Mouse (Mus musculus) ES-E14 (cell line): Measurements from ENCODE around the gene Csf3.

Source experiments
- HCFC1 ChIP-seq: IDR thresholded peaks from 2 replicates; pipeline ENCODE4 v1.6.1; 2012; ENCODE audit warnings: low read length, inconsistent platforms, borderline replicate concordance; ENCODE audit not compliant: insufficient read depth
- MAFK ChIP-seq: IDR thresholded peaks from 2 replicates; pipeline ENCODE4 v1.6.1; 2014; ENCODE audit warnings: mild to moderate bottlenecking, low read depth, low read length, inconsistent platforms; ENCODE audit not compliant: insufficient read depth
- ZC3H11A ChIP-seq: IDR thresholded peaks from 2 replicates; pipeline ENCODE4 v1.6.1; 2012; ENCODE audit warnings: low read depth, mild to moderate bottlenecking, inconsistent platforms, low read length, borderline replicate concordance
- ZNF384 ChIP-seq: IDR thresholded peaks from 2 replicates; pipeline ENCODE4 v1.6.1; 2012; ENCODE audit warnings: low read depth, low read length, inconsistent platforms

GRCm38 (mm10) chr11:98660517-98660916 lies 40.5 kb upstream of the Csf3 start:
- TF ChIP-seq HCFC1 (no peak), MAFK (no peak), ZNF384 (no peak), ZC3H11A (0 out of 2 replicates have a peak, but pooled peaks have one; percentile 15)
